Mouse (Mus musculus): ENCODE measurements around the gene Btbd35f16. TPM values are rescaled to one million over a fixed set of nuclear protein-coding genes. Genes with fewer than 3 reads are reported as not detected.
"Not testable (repeated sequence)": the region's sequence is repeated elsewhere in the genome, so short reads cannot be mapped to it uniquely, and the experiment has no call there.

Gene Btbd35f16
- total RNA-seq (2015) (not detected in 2 replicates), total RNA-seq (2017) (not detected in 2 replicates)

DNA sequence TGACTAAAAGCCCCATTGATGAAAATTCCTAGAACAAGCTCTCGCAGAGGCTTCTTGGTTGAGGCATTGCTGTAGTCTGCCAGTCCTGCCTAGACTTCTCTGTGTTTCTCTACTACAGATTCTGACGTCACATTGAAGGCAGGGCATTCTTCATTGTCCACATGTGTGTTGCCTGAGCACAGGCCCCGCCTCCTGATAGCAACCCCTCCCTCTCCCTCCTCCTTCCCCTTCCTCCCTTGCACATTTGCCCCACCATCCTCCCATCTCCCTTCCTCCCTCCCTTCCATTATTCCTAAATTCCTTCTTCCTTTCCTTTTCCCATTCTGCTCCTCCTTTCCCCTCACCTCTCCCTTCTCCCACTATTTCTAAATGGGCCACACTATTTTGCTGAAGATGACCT, at the start of gene Btbd35f16:
Gene Btbd35f16, minus strand, starts transcription at position 101 of the 400 bp plus-strand sequence.
- not testable (repeated sequence) for ATAC-seq (ENCODE audit: poor library complexity, severe bottlenecking)

Other genes with a start within 250 kb of the Btbd35f16 start
- gene Btbd35f10, start 204.1 kb downstream of the Btbd35f16 start, total RNA-seq (2015) = not detected in 2 replicates
- not detected in 2 replicates for gene Btbd35f10, start 204.1 kb downstream of the Btbd35f16 start, total RNA-seq (2017)
- gene Btbd35f3, start 80.7 kb upstream of the Btbd35f16 start, total RNA-seq (2015) = not detected in 2 replicates
- not detected in 2 replicates for gene Btbd35f3, start 80.7 kb upstream of the Btbd35f16 start, total RNA-seq (2017)
- gene Btbd35f28, start 239.6 kb upstream of the Btbd35f16 start, total RNA-seq (2015) = not detected in 2 replicates
- not detected in 2 replicates for gene Btbd35f28, start 239.6 kb upstream of the Btbd35f16 start, total RNA-seq (2017)